Comparison of ENCODE assay signal across 24 mouse cellular contexts in genomic region chr12:34841196-34841595, GRCm38 (mm10).
"Had no signal": no experiment of that assay in that cellular context is flagged by ENCODE, and none has a peak within 500 bp of the region (broad histone marks: within the 10 kb centered on the region; RNA-seq: fewer than 3 reads in every experiment).

No protein-coding gene starts in this region.

- H3K9me3 ChIP-seq: heart, embryonic 10.5 days; heart, embryonic 12.5 days; hindbrain, embryonic 10.5 days; hindbrain, embryonic 13.5 days; hindbrain, embryonic 15.5 days; intestine, embryonic 15.5 days; limb, embryonic 10.5 days; limb, embryonic 12.5 days had no signal

- H3K9ac ChIP-seq: heart, embryonic 12.5 days; hindbrain, embryonic 13.5 days; hindbrain, embryonic 15.5 days; intestine, embryonic 15.5 days; limb, embryonic 12.5 days had no signal

- DNase-seq: gastrocnemius, adult 2 months; gastrocnemius, postnatal 10 days; gastrocnemius, postnatal 25 days; heart, adult 18-20 months; heart, postnatal 10 days; heart, postnatal 4 days; kidney, adult 18-20 months; kidney, adult 8-10 months; kidney, postnatal 10 days; kidney, postnatal 25 days; kidney, postnatal 4 days; liver had no signal

- ATAC-seq: inflammation-experienced regulatory T-cells, adult 6 months; intestine, embryonic 15.5 days; intestine, postnatal 0 days had no signal

- H3K36me3 ChIP-seq: heart, embryonic 10.5 days; heart, embryonic 12.5 days; hindbrain, embryonic 10.5 days; hindbrain, embryonic 13.5 days; hindbrain, embryonic 15.5 days; intestine, embryonic 15.5 days; limb, embryonic 10.5 days; limb, embryonic 12.5 days had no signal

- H3K4me1 ChIP-seq: heart, embryonic 10.5 days; heart, embryonic 12.5 days; hindbrain, embryonic 15.5 days; intestine, embryonic 15.5 days had no signal

- H3K27ac ChIP-seq: gastrocnemius, adult 2 months; heart, embryonic 10.5 days; hindbrain, embryonic 10.5 days; hindbrain, embryonic 13.5 days; hindbrain, embryonic 15.5 days; intestine, embryonic 15.5 days; layer of hippocampus, adult 2 months; left cerebral cortex, adult 2 months; limb, embryonic 10.5 days; limb, embryonic 12.5 days had no signal

- H3K4me3 ChIP-seq: gastrocnemius, adult 2 months; heart, embryonic 10.5 days; heart, embryonic 12.5 days; hindbrain, embryonic 10.5 days; hindbrain, embryonic 13.5 days; hindbrain, embryonic 15.5 days; intestine, embryonic 15.5 days; layer of hippocampus, adult 2 months; left cerebral cortex, adult 2 months; limb, embryonic 10.5 days; limb, embryonic 12.5 days had no signal

- H3K4me2 ChIP-seq: heart, embryonic 12.5 days; hindbrain, embryonic 13.5 days; hindbrain, embryonic 15.5 days; intestine, embryonic 15.5 days; limb, embryonic 12.5 days had no signal

- H3K27me3 ChIP-seq: heart, embryonic 12.5 days; intestine, embryonic 15.5 days; limb, embryonic 12.5 days had no signal
